Mouse (Mus musculus) left cerebral cortex, postnatal 10 days (tissue): ENCODE measurements around the gene Atpaf1. TPM values are rescaled to one million over a fixed set of nuclear protein-coding genes. Genes with fewer than 3 reads are reported as not detected.
A peak's percentile ranks its signal among the peaks of the same experiment; 100 is the strongest.

Experiments used
- DNase-seq, 2 experiments: peaks; one replicate each; pipeline ENCODE4 v3.0.0; 2021 to 2022; ENCODE audit warnings: low spot score in 2 of 2, mixed read lengths in 1 of 2; ENCODE audit errors: extremely low spot score in 1 of 2
- intact Hi-C: fragments of 180-260 bp; cut with DNase I; formaldehyde crosslinking; loops from one replicate; pipeline ENCODE4 v1.15.1; 2025
- total RNA-seq, 2 experiments: library from RNA; stranded (reverse); gene quantifications; 2 replicates each; pipeline ENCODE4 v1.2.3; 2021

The Atpaf1 gene
- total RNA-seq, result 10 to 100 TPM; 27.0 to 29.1 TPM

GRCm38 (mm10) chr4:115784769-115785510 is at the start of gene Atpaf1:
Atpaf1 (plus strand) TSS chr4:115784812.
- DNase-seq, result peak; percentile 78 to 91
- intact Hi-C loops, result no loop called here

GRCm38 (mm10) chr4:115734867-115735266 is 49.7 kb upstream of the Atpaf1 start:
- no peak for DNase-seq
- intact Hi-C loops, result loop anchor here (5.0 to 10.0 kb wide), 3 partner anchors 170 to 247 kb away; no protein-coding TSS in a partner anchor

DNA sequence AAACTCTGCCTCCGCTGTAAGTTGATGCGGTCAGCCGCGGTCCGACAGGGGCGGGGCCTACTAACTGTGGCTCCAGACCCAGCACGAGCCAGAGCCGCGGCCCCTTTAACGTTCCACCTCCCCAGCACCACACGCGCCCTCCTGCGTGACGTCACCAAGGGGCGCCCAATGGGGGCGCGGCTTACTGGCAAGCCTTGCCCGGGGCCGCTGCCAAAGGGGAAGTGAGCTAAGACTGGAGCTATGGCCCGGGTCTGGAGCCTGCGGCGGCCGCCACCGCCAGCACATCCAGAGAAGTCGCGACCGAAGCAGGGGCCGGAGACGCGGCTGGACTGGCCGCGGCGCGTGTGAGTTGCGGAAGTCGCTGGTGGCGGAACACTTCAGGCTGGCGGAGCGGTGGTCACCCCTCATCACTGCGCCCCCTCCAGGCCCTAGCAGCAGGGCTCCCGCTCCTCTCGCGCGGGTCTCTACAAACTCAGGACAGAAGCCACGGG is 47.0 kb upstream of the Atpaf1 start, which contains the start of gene Efcab14:
Gene Efcab14 (plus strand): TSS at position 194 of the 491 bp plus-strand sequence.
- intact Hi-C loops, result loop anchor here (10.0 kb wide), 2 partner anchors 167 to 217 kb away; no protein-coding TSS in a partner anchor
- peak; percentile 95 to 99 for DNase-seq

DNA sequence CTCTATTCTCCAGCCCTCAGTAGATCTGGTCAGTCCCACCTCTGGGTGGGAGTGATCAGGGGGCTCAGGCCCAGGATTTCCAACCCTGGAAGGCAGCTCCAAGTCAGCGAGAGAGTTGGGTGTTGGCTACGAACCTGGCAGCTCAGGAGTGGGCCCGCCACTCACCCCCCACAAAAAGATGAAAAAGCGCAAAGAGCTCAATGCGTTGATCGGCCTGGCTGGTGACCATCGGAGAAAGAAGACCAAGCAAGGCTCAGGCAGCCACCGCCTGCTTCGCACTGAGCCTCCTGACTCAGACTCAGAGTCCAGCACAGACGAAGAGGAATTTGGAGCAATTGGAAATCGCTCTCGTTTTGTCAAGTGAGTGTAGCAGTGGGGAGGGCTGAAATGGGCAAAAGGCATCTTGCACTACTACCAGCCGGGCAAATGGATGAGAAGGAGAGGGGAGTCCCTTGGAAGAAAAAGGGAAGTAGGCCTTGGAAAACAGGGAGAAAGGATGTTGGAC is 46.1 kb upstream of the Atpaf1 start:
- intact Hi-C loops, result loop anchor here (10.0 kb wide), 2 partner anchors 166 to 216 kb away; no protein-coding TSS in a partner anchor
- DNase-seq, result no peak

DNA sequence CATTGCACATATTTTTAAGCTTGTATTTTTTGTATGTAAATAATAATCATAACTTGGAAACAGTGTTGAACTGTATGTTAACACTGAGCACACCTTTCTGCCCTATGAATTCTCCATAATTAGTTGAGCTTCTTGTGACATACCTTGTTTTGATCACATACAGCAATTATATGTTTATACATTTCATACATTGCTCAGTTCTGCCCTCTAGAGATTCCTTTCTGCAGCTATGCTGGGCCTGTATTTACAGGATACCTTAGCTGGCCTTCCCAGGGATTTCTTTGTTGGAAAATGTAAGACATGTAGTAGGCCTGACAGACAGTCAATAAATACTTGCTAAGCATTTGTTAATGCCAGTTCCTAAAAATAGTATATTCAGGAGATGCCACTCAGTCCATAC is 42.0 kb upstream of the Atpaf1 start:
- DNase-seq, result no peak
- intact Hi-C loops, result no loop called here

DNA sequence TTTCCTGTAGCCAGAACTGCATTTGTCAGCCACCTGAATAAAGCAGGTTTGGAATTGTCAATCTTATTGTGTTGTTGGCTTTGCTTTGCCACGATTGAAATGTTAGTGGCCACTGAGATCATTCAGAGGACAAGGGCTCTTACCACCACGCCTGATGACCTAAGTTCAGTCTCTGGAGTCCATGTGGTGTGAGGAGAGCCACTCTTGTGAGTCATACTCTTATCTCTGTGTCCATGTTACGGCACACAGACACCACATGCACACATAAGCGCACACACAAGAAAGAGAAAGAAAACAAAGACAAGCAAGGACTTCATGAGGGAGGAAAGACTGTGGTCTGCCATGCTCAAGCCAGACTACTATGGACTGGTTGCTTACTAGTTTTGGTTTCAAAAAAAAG is 41.5 kb upstream of the Atpaf1 start:
- intact Hi-C loops, result no loop called here
- no peak for DNase-seq

GRCm38 (mm10) chr4:115748181-115748580 is 36.4 kb upstream of the Atpaf1 start:
- DNase-seq, result no peak
- intact Hi-C loops, result no loop called here

GRCm38 (mm10) chr4:115749336-115749735 is 35.3 kb upstream of the Atpaf1 start:
- DNase-seq, result no peak
- intact Hi-C loops, result no loop called here

DNA sequence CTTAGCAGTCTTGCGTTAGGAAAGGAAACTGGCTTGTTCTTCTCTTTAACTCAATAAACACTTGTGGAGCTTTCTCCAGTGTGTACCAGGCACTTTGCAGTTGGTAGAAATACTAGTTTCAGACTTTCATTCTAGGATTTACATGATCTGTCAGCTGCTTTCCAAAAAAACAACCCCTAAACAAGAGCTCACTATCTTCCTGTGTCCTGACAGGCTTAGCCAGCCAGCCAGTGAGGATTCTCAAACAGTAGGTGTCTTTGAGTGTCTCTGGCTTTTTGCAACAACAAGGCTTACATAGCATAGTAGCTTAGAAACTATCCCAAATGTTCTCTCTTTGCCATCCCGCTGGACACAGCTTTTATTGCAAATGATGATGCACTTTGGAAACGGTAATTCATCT is 30.5 kb upstream of the Atpaf1 start:
- intact Hi-C loops, result no loop called here
- DNase-seq, result no peak

- intact Hi-C loops, result no loop called here
- no peak for DNase-seq
These were observed 29.8 kb upstream of the Atpaf1 start for GRCm38 (mm10) chr4:115754851-115755250.

DNA sequence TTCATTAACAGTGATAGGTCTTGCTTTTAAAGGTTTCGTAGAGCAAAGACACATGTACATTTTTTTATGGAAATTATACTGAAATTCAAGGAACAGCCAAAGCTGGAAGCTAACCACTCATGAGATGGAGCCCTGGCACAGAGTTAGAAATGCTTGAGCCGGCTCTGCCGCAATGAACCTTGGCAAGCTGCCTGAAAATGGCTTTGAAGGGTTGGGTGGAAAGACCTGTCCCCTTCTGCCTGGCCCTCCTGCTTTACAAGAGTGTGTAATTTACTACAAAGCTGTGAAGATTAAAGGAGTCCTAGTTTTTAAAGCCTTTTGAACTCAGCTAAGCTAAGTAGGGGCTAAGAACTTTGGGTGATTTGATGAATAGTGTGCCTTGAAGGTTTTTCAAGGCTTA is 23.4 kb upstream of the Atpaf1 start:
- DNase-seq, result peak in 1 of 2 experiments; percentile 37
- intact Hi-C loops, result no loop called here

- DNase-seq, result no peak
- intact Hi-C loops, result no loop called here
These were observed 20.0 kb upstream of the Atpaf1 start for GRCm38 (mm10) chr4:115764581-115764980.

GRCm38 (mm10) chr4:115767647-115768467 is 16.8 kb upstream of the Atpaf1 start:
- intact Hi-C loops, result no loop called here
- DNase-seq, result no peak

- intact Hi-C loops, result no loop called here
- DNase-seq, result no peak
These were observed 9.6 kb upstream of the Atpaf1 start for GRCm38 (mm10) chr4:115775056-115775455.

DNA sequence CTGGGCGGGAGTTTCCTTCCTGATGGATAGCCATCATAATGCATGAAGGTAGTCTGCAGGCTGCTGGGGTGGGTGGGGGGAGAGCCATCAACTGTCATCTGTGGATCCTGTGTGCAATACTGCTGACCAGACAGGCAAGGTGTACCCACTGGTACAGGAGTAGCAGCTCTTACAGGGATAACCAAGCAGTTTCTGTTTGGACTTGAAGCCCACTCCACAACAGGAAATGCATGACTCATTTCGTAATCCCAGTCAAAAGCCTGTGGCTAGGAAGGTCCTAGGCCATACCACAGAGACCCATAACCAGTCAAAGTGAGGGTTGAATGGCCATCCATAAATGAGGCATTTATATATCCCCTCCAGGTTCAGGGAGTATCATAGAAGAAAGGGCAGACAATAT is 7.0 kb upstream of the Atpaf1 start:
- no peak for DNase-seq
- intact Hi-C loops, result no loop called here

GRCm38 (mm10) chr4:115780269-115780668 is 4.3 kb upstream of the Atpaf1 start:
- DNase-seq, result no peak
- intact Hi-C loops, result no loop called here

GRCm38 (mm10) chr4:115780918-115781317 is 3.7 kb upstream of the Atpaf1 start, which contains the start of gene Tex38:
Tex38 (minus strand) TSS chr4:115781018.
- intact Hi-C loops, result no loop called here
- DNase-seq, result no peak

GRCm38 (mm10) chr4:115782026-115782805 is 2.4 kb upstream of the Atpaf1 start:
- intact Hi-C loops, result no loop called here
- no peak for DNase-seq
